Mouse (Mus musculus) heart, embryonic 12.5 days (tissue): ENCODE measurements around the gene Ftsj3. TPM values are rescaled to one million over a fixed set of nuclear protein-coding genes. Genes with fewer than 3 reads are reported as not detected.

ENCODE experiments used
- ATAC-seq: fragments of 200-750 bp; cut with Nextera tagmentation; 2 replicates; pipeline ENCODE4 v1.8.0; 2017; ENCODE audit warnings: moderate TSS enrichment, moderate library complexity; ENCODE audit not compliant: insufficient number of reproducible peaks, low FRiP score
- H3K27ac ChIP-seq: fragments of 300-500 bp; sonication (generic); 2 replicates; pipeline ENCODE4 v1.5.1; 2016; ENCODE audit warnings: mild to moderate bottlenecking, moderate library complexity; ENCODE audit not compliant: poor library complexity, severe bottlenecking
- H3K27me3 ChIP-seq: fragments of 300-500 bp; sonication (generic); replicated peaks from 2 replicates; pipeline ENCODE4 v1.6.1; 2016; ENCODE audit warnings: mild to moderate bottlenecking, moderate library complexity
- H3K36me3 ChIP-seq: fragments of 300-500 bp; sonication (generic); 2 replicates; pipeline ENCODE4 v1.6.1; 2016; ENCODE audit warnings: mild to moderate bottlenecking, moderate library complexity
- H3K4me1 ChIP-seq: fragments of 300-500 bp; sonication (generic); replicated peaks from 2 replicates; pipeline ENCODE4 v1.6.1; 2016; ENCODE audit warnings: mild to moderate bottlenecking
- H3K4me2 ChIP-seq: fragments of 300-500 bp; sonication (generic); 2 replicates; pipeline ENCODE4 v1.6.1; 2016; ENCODE audit warnings: mild to moderate bottlenecking, moderate library complexity
- H3K4me3 ChIP-seq: fragments of 300-500 bp; sonication (generic); 2 replicates; pipeline ENCODE4 v1.5.1; 2016; ENCODE audit warnings: mild to moderate bottlenecking
- H3K9ac ChIP-seq: fragments of 300-500 bp; sonication (generic); 2 replicates; pipeline ENCODE4 v1.6.1; 2016; ENCODE audit warnings: mild to moderate bottlenecking, moderate library complexity
- H3K9me3 ChIP-seq: fragments of 300-500 bp; sonication (generic); replicated peaks from 2 replicates; pipeline ENCODE4 v1.6.1; 2016; ENCODE audit warnings: mild to moderate bottlenecking, moderate library complexity
- whole genome bisulfite sequencing: fragments of 180-500 bp; shearing (Covaris S2); methylation state at CpG from one replicate; pipeline ENCODE4 v1.1.7; 2016; 5-methylcytosine and 5-hydroxymethylcytosine counted together
- polyA plus RNA-seq: library from polyadenylated mRNA; unstranded; fragments of >200 nt; fragmentation: Nextera tagmentation; extraction: Ambion mirVana; gene quantifications from 2 replicates; pipeline ENCODE4 v1.2.1, GENCODE M21; 2016

Ftsj3 gene
- polyA plus RNA-seq, 1 experiment from 2014 or later, result 45.9 TPM

GRCm38 (mm10) chr11:106282452-106282851, 26.6 kb upstream of the Ftsj3 start:
- no peak for ATAC-seq
- no peaks in the 10 kb centered on the region for H3K4me1 ChIP-seq
- 73% methylated on average over 6 of the region's 6 CpGs for WGBS

GRCm38 (mm10) chr11:106276454-106276853, 20.6 kb upstream of the Ftsj3 start, which contains the start of gene Tcam1:
Gene Tcam1 (plus strand): TSS chr11:106276672.
- H3K4me3 ChIP-seq, result no peak within 1 kb of the TSS; the same call in 1 of the 2 replicates
- WGBS, result 7% methylated on average over 25 of the region's 25 CpGs
- no peaks in the 10 kb centered on the region for H3K27me3 ChIP-seq
- H3K9me3 ChIP-seq, result no peaks in the 10 kb centered on the region
- ATAC-seq, result peak; percentile 19; the same call in 1 of the 2 replicates
- H3K36me3 ChIP-seq, result no peaks in the 10 kb centered on the region
- H3K27ac ChIP-seq, result no peak within 1 kb of the TSS
- no peak within 1 kb of the TSS for H3K9ac ChIP-seq
- peaks cover 10% of the 10 kb centered on the region for H3K4me1 ChIP-seq
- peak within 1 kb of the TSS; percentile 55 for H3K4me2 ChIP-seq

More at GRCm38 (mm10) chr11:106282452-106282851, 26.6 kb upstream of the Ftsj3 start:
- H3K27ac ChIP-seq, result no peak overlapping the region
- no peak overlapping the region for H3K4me2 ChIP-seq
- H3K27me3 ChIP-seq, result 0 out of 2 replicates have a peak, but pooled peaks cover 6% of the 10 kb centered on the region
- H3K9me3 ChIP-seq, result no peaks in the 10 kb centered on the region
- H3K36me3 ChIP-seq, result no peaks in the 10 kb centered on the region
- no peak overlapping the region for H3K9ac ChIP-seq
- H3K4me3 ChIP-seq, result no peak overlapping the region

- no peak for ATAC-seq
- H3K36me3 ChIP-seq, result no peaks in the 10 kb centered on the region
- WGBS, result 87% methylated on average over 7 of the region's 7 CpGs
- no peaks in the 10 kb centered on the region for H3K9me3 ChIP-seq
- no peak overlapping the region for H3K27ac ChIP-seq
- H3K4me2 ChIP-seq, result no peak overlapping the region
- no peaks in the 10 kb centered on the region for H3K27me3 ChIP-seq
- H3K9ac ChIP-seq, result no peak overlapping the region
- H3K4me1 ChIP-seq, result peaks cover 24% of the 10 kb centered on the region
- H3K4me3 ChIP-seq, result no peak overlapping the region
Observed at GRCm38 (mm10) chr11:106274971-106275411, 19.1 kb upstream of the Ftsj3 start.

- WGBS, result 93% methylated on average over 1 of the region's 1 CpGs
- H3K9me3 ChIP-seq, result no peaks in the 10 kb centered on the region
- no peak overlapping the region for H3K9ac ChIP-seq
- H3K4me3 ChIP-seq, result no peak overlapping the region
- no peaks in the 10 kb centered on the region for H3K27me3 ChIP-seq
- no peaks in the 10 kb centered on the region for H3K36me3 ChIP-seq
- no peak overlapping the region for H3K27ac ChIP-seq
- ATAC-seq, result no peak
- no peak overlapping the region for H3K4me2 ChIP-seq
- H3K4me1 ChIP-seq, result peaks cover 25% of the 10 kb centered on the region
Observed at GRCm38 (mm10) chr11:106274374-106274773, 18.5 kb upstream of the Ftsj3 start.

- no peak overlapping the region for H3K27ac ChIP-seq
- H3K4me1 ChIP-seq, result peaks cover 30% of the 10 kb centered on the region
- no peaks in the 10 kb centered on the region for H3K9me3 ChIP-seq
- no peak overlapping the region for H3K9ac ChIP-seq
- H3K4me2 ChIP-seq, result peak overlapping the region; percentile 87
- no peak for ATAC-seq
- H3K36me3 ChIP-seq, result no peaks in the 10 kb centered on the region
- no peaks in the 10 kb centered on the region for H3K27me3 ChIP-seq
- peak overlapping the region; percentile 95; the same call in 1 of the 2 replicates for H3K4me3 ChIP-seq
- 93% methylated on average over 6 of the region's 6 CpGs for WGBS
Observed at GRCm38 (mm10) chr11:106273811-106274210, 17.9 kb upstream of the Ftsj3 start.

GRCm38 (mm10) chr11:106273311-106273684, 17.4 kb upstream of the Ftsj3 start:
- peak overlapping the region; percentile 80 for H3K27ac ChIP-seq
- peak overlapping the region; percentile 95 for H3K4me3 ChIP-seq
- H3K36me3 ChIP-seq, result no peaks in the 10 kb centered on the region; the same call in 1 of the 2 replicates
- H3K4me1 ChIP-seq, result peaks cover 35% of the 10 kb centered on the region
- H3K9ac ChIP-seq, result peak overlapping the region; percentile 77
- 18% methylated on average over 16 of the region's 16 CpGs for WGBS
- H3K27me3 ChIP-seq, result no peaks in the 10 kb centered on the region
- peak overlapping the region; percentile 87 for H3K4me2 ChIP-seq
- no peaks in the 10 kb centered on the region for H3K9me3 ChIP-seq
- no peak for ATAC-seq

GRCm38 (mm10) chr11:106272644-106273310, 16.9 kb upstream of the Ftsj3 start, which contains the start of gene Smarcd2:
Gene Smarcd2 (minus strand): TSS chr11:106272972.
- Histone ChIP-seq H3K36me3 (no peaks in the 10 kb centered on the region; the same call in 1 of the 2 replicates), H3K9me3 (no peaks in the 10 kb centered on the region), H3K4me3 (peak within 1 kb of the TSS; percentile 95), H3K4me1 (peaks cover 40% of the 10 kb centered on the region), H3K27ac (peak within 1 kb of the TSS; percentile 91), H3K4me2 (peak within 1 kb of the TSS; percentile 87), H3K9ac (peak within 1 kb of the TSS; percentile 98), H3K27me3 (no peaks in the 10 kb centered on the region)
- under 1% methylated on average over 72 of the region's 72 CpGs for WGBS
- ATAC-seq, result peak; percentile 96

- Histone ChIP-seq H3K36me3 (peaks cover 6% of the 10 kb centered on the region), H3K27ac (peak overlapping the region; percentile 91), H3K9me3 (no peaks in the 10 kb centered on the region), H3K9ac (peak overlapping the region; percentile 98), H3K4me3 (peak overlapping the region; percentile 95), H3K27me3 (no peaks in the 10 kb centered on the region), H3K4me2 (peak overlapping the region; percentile 87), H3K4me1 (peaks cover 47% of the 10 kb centered on the region)
- ATAC-seq, result peak; percentile 38
- WGBS, result 1% methylated on average over 41 of the region's 41 CpGs
Observed at GRCm38 (mm10) chr11:106271794-106272643, 16.1 kb upstream of the Ftsj3 start.

- ATAC-seq, result no peak
- Histone ChIP-seq H3K4me2 (peak overlapping the region; percentile 87), H3K4me3 (peak overlapping the region; percentile 95), H3K27me3 (no peaks in the 10 kb centered on the region), H3K9me3 (no peaks in the 10 kb centered on the region), H3K27ac (peak overlapping the region; percentile 91), H3K36me3 (peaks cover 14% of the 10 kb centered on the region), H3K4me1 (peaks cover 47% of the 10 kb centered on the region), H3K9ac (peak overlapping the region; percentile 98)
- 39% methylated on average over 5 of the region's 5 CpGs for WGBS
Observed at GRCm38 (mm10) chr11:106271131-106271793, 15.4 kb upstream of the Ftsj3 start.

- Histone ChIP-seq H3K9ac (0 out of 2 replicates have a peak overlapping the region, but pooled peaks have one; percentile 19), H3K4me3 (no peak overlapping the region), H3K9me3 (no peaks in the 10 kb centered on the region), H3K4me2 (peak overlapping the region; percentile 5; the same call in 1 of the 2 replicates), H3K4me1 (peaks cover 44% of the 10 kb centered on the region), H3K27me3 (no peaks in the 10 kb centered on the region), H3K27ac (no peak overlapping the region), H3K36me3 (peaks cover 36% of the 10 kb centered on the region)
- ATAC-seq, result no peak
- 57% methylated on average over 3 of the region's 3 CpGs for WGBS
Observed at GRCm38 (mm10) chr11:106269060-106269431, 13.2 kb upstream of the Ftsj3 start.
